Mouse (Mus musculus): Measurements from ENCODE around the gene Serp1. TPM values are rescaled to one million over a fixed set of nuclear protein-coding genes. Genes with fewer than 3 reads are reported as not detected.

Serp1 gene
- total RNA-seq, 2 experiments from 2014 or later = 20.0 to 21.0 TPM

DNA sequence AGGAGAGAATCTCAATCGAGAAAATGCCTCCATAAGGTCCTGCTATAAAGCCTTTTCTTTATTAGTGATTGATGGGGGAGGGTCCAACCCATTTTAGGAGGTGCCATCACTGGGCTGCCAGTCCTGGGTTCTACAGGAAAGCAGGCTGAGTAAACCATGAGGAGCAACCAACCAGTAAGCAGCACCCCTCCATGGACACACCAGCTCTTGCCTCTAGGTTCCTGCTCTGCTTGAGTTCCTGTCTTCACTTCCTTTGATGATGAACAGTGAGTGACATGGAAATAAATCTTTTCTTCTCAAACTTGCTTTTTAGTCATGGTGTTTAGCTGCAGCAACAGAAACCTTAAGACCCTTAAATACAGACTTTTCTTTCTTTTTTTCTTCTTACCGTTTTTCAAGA, 4.3 kb downstream of the Serp1 start:
- intact Hi-C loops (cut with DNase I) = loop anchor here (10.0 kb wide), 1 partner anchor 677 kb away; the partner anchor contains the start of gene Pfn2
- no peak overlapping the region for H3K27ac ChIP-seq
- no peak for DNase-seq (ENCODE audit: extremely low spot score in 1 of 2, low spot score in 2 of 2)
- no peak for TF ChIP-seq CTCF (IDR thresholded peaks at IDR 0.05)
- H3K4me3 ChIP-seq = no peak overlapping the region

DNA sequence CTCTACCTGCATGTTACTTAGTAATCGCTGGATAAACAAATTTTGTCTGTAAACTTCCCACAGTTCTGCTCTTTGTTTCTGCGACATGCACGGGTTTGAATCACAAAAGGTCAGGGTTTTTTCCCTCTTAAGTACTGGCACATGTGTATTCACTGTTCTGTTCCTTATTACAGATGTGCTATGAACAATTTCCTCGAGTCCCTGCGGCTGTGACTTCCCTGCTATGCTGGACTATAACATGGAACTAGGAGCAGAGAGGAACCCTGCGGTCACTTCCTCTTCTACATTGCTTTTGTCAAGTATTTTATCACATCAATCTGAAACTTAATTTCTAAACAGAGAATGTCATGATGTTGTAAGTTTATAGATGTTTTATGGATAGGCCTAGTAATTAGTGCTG, 5.4 kb downstream of the Serp1 start:
- intact Hi-C loops (cut with DNase I) = loop anchor here (10.0 kb wide), 1 partner anchor 675 kb away; the partner anchor contains the start of gene Pfn2
- no peak for TF ChIP-seq CTCF (IDR thresholded peaks at IDR 0.05)

DNA sequence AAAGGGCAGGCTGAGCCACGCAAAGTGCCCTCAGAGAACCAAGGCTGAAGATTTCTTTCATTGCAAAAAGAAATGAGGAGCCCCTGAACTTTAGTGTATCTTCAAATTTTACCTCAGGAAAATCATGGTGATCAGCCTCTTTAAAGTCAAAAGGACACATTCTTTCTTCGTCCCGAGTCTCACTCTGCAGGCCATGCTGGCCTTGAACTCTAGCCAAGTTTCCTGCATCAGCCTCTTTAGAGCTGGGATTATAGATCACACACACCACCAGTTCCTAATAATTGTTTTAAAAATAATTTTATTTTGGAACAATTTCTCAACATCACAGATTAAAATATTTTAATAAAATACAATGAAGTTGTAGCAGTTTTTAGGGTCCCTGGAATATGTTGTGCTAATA, 6.2 kb downstream of the Serp1 start:
- intact Hi-C loops (cut with DNase I) = no loop called here
- no peak overlapping the region for H3K27ac ChIP-seq
- no peak overlapping the region for H3K4me3 ChIP-seq
- DNase-seq (ENCODE audit: extremely low spot score in 1 of 2, low spot score in 2 of 2) = no peak
- TF ChIP-seq CTCF (IDR thresholded peaks at IDR 0.05) = no peak

More for the DNA sequence above, 5.4 kb downstream of the Serp1 start:
- no peak for DNase-seq (ENCODE audit: extremely low spot score in 1 of 2, low spot score in 2 of 2)
- Histone ChIP-seq H3K4me3 (no peak overlapping the region), H3K27ac (no peak overlapping the region)

DNA sequence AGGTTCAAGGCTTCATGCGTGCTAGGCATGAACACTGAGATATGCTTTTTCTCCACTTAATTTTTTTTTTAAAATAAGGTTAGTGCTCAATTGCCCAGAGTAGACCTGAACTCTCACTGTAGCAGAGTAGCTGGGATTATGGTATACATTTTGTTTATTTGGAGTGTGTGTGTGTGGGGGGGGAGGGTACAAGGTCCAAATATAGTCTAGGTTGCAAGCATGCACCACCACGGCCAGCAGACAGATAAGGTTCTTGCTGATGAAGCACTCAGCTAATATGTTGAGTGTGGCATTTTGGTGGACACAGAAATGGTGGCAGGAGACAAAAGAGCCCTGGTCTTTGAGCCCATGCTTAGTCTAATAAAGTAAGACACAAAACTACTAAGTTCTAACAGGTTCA, 6.7 kb downstream of the Serp1 start:
- TF ChIP-seq CTCF (IDR thresholded peaks at IDR 0.05) = no peak
- no peak for DNase-seq (ENCODE audit: extremely low spot score in 1 of 2, low spot score in 2 of 2)
- Histone ChIP-seq H3K27ac (no peak overlapping the region), H3K4me3 (no peak overlapping the region)
- intact Hi-C loops (cut with DNase I) = no loop called here

DNA sequence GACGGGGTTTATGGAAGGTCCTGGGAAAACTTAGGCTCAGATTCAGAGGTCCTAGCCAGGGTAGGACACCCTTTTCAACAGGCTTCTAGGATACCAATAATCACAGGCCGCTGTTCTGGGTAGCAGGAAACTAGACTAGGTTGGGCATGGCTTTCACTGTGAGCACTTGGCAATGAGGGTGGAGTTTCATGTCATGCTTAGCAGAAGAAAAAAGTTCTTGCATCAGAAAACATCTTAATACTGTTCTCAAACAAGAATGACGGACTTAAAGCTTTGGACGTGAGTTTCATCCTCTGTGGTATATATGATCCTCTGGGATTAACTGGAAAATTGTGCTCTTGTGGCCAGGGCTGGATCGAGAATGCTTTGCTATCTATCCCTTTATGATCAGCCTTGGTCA, 7.9 kb downstream of the Serp1 start:
- Histone ChIP-seq H3K4me3 (no peak overlapping the region), H3K27ac (no peak overlapping the region)
- intact Hi-C loops (cut with DNase I) = no loop called here
- no peak for TF ChIP-seq CTCF (IDR thresholded peaks at IDR 0.05)
- no peak for DNase-seq (ENCODE audit: extremely low spot score in 1 of 2, low spot score in 2 of 2)

DNA sequence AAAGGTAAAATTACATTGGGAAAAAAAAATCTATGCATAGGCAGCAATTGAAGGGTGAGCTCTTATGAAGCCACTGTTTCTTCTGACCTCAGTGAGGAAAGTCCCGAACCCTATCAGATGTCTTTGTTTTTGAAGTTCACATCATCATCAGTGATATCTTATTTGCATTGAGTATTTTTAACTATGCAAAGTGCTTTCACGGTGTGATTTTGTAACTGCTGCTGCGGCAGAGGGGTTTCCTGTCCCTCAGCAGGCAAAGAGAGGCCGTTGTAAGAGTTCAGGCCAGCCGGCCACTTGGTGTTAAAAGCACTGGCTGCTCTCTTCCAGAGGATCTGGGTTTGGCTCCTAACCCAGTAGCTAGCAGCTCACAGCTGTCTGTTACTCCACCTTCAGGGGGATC, 8.4 kb downstream of the Serp1 start:
- TF ChIP-seq CTCF (IDR thresholded peaks at IDR 0.05) = no peak
- intact Hi-C loops (cut with DNase I) = no loop called here
- H3K4me3 ChIP-seq = no peak overlapping the region
- H3K27ac ChIP-seq = no peak overlapping the region
- no peak for DNase-seq (ENCODE audit: extremely low spot score in 1 of 2, low spot score in 2 of 2)

DNA sequence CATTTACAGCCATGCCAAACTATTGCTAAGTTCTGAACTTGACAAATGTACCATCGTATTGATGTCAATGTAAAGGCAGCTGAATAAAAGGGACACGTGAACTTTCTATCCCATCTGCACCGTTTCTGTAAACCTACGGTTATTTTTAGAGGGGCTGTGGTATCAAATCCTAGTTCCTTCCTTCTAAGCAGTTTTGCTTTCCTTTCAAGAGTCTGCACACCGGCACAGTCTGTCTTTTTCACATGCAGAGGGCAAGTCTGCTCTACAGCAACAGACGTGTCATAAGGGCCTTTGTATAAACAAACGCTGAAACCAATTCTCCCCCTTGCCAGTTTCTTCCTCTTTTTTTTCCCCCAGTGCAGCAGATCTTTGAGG, 9.1 kb downstream of the Serp1 start:
- TF ChIP-seq CTCF (IDR thresholded peaks at IDR 0.05) = no peak
- intact Hi-C loops (cut with DNase I) = no loop called here

DNA sequence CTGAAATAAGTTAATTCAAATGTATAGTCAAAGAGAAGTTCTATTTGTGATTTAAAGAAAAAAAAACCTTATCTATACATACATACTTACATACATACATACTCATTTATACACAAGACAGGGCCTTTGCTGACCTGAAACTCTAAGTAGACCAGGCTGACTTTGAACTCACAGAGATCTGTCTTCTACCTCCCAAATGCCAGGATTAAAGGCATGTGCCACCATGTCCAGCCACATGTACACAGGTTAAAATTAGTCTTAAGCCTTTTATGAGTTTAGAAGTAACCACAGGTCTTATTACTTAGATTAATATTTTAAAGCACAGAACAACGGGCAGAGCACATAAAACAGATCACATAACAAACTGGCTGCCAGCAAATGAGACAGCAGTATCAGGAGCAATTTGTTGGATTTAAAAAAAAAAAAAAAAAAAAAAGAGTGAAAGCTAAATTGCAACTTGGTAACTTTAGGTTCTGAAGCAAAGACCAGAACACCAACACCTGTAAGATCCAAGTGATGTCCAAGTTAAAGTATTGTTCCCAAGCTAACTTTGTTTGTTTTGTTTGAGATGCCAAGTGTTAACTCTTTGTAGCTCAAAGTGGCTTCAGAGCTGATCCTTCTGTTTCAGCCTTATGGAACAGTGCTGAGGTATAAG, 9.6 kb downstream of the Serp1 start:
- no peak for DNase-seq (ENCODE audit: extremely low spot score in 1 of 2, low spot score in 2 of 2)
- no peak for TF ChIP-seq CTCF (IDR thresholded peaks at IDR 0.05)
- Histone ChIP-seq H3K4me3 (no peak overlapping the region), H3K27ac (no peak overlapping the region)
- intact Hi-C loops (cut with DNase I) = no loop called here

More for the DNA sequence above, 9.1 kb downstream of the Serp1 start:
- Histone ChIP-seq H3K4me3 (no peak overlapping the region), H3K27ac (no peak overlapping the region)
- no peak for DNase-seq (ENCODE audit: extremely low spot score in 1 of 2, low spot score in 2 of 2)

DNA sequence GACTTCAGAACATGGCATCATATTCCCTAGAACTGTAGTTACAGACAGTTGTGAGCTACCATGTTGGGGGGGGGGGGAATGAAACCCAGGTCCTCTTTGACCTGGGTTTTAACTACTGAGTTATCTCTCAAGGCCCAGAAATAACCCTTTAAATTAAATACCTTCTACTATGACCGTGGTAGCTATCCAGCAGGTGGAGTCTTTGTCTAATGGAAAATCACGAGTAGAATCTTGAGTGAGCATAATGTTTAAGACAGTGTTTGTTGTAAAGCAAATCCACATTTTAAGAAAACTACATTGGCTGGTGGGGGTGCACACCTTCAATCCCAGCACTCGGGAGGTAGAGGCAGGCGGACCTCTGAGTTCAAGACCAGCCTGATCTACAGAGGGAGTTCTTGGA, 12.2 kb downstream of the Serp1 start:
- DNase-seq (ENCODE audit: extremely low spot score in 1 of 2, low spot score in 2 of 2) = no peak
- H3K4me3 ChIP-seq = no peak overlapping the region
- TF ChIP-seq CTCF (IDR thresholded peaks at IDR 0.05) = no peak
- intact Hi-C loops (cut with DNase I) = no loop called here
- H3K27ac ChIP-seq = no peak overlapping the region

DNA sequence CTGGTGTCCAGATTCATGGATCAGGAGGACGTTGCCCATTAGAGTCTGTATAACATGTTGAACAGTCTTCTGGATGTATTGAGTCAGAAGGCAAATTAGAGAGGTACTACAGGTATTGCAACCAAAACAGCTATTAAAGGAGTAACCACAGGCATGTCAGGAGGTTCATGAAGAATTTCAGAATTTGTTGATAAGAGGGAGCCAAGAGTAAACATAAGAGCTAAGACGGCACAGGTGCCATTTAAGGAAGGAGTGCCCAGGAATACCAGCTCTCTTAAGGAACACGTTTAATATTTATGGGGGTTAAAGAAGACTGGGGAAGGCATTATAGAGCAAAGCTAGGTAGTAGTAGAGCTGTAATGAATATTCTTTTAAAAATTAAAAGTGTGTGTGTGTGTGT, 13.0 kb downstream of the Serp1 start:
- no peak for TF ChIP-seq CTCF (IDR thresholded peaks at IDR 0.05)

DNA sequence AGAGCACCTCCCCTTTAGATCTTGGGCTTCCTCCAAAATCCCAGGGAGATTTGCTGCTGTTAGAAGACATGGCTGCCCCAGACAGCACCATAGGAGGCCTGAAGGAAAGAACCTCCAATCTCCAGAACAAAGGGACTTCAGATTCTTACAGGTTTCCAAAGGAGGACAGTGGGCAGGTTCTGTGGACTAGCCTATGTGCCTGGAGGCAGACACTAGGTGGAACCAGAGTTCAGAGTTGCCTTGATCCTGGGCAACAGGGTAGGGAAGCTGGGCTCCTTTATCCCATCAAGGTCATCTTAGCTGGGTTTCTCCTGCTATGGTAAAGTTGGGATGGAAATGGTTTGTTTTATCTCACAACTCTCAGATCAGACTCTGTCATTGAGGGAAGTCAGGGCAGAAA, 14.1 kb downstream of the Serp1 start:
- Histone ChIP-seq H3K27ac (no peak overlapping the region), H3K4me3 (no peak overlapping the region)
- intact Hi-C loops (cut with DNase I) = no loop called here
- DNase-seq (ENCODE audit: extremely low spot score in 1 of 2, low spot score in 2 of 2) = no peak
- TF ChIP-seq CTCF (IDR thresholded peaks at IDR 0.05) = peak; percentile 15

More for the DNA sequence above, 13.0 kb downstream of the Serp1 start:
- intact Hi-C loops (cut with DNase I) = no loop called here
- H3K27ac ChIP-seq = no peak overlapping the region
- H3K4me3 ChIP-seq = no peak overlapping the region
- no peak for DNase-seq (ENCODE audit: extremely low spot score in 1 of 2, low spot score in 2 of 2)

DNA sequence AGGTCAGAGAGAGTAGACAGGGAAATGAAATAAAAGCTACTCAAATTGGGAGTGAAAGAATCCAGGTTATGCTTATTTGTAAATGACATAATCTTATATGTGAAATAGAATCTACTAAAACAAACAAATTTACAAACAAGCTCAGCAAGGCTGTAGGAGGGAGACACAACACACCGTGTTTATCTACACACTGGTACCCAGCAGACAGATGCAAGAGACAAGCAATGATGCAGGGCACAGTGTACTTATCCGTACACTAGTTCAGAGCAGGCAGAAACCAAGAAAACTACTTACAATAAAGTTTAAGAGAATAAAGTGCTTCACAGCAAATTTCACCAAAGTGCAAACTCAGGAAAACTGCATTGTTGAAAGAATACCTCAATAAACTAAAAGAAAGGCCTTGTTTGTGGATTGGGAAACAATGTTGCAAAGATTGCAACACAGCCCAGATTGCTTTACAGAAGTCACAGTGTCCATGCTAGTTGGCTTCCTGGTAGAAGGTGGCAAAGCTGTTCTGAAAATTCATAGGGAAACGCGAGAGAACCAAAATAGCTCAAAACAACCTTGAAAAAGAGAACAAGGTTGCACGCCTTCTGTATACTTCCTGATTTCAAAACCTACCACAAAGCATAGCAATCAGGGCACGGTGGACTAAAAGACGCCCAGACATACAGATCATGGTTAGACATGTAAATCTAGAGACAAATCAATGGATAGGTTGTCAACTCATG, 17.5 kb downstream of the Serp1 start:
- no peak for TF ChIP-seq CTCF (IDR thresholded peaks at IDR 0.05)
- no peak overlapping the region for H3K27ac ChIP-seq
- H3K4me3 ChIP-seq = no peak overlapping the region
- intact Hi-C loops (cut with DNase I) = no loop called here
- no peak for DNase-seq (ENCODE audit: extremely low spot score in 1 of 2, low spot score in 2 of 2)

DNA sequence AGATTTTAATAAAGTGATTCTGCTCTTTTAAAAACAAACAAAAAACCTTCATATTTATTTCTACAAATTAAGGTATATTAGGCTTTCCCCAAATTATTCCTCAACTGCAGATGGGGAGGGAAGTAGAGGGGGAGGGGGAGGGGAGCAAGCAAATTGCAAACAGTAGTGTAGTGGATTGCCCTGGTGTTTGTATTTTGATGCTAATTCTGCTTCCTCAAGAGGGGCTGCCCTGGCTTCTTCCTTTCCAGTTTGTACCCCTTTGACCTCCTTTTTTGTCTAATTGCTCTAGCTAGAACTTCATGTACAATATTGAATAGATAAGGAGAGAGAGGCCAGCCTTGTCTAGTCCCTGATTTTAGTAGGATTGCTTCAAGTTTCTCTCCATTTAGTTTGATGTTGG, 21.0 kb downstream of the Serp1 start:
- intact Hi-C loops (cut with DNase I) = no loop called here
- TF ChIP-seq CTCF (IDR thresholded peaks at IDR 0.05) = no peak
- Histone ChIP-seq H3K4me3 (no peak overlapping the region), H3K27ac (no peak overlapping the region)
- DNase-seq (ENCODE audit: extremely low spot score in 1 of 2, low spot score in 2 of 2) = no peak
